Mouse (Mus musculus): ENCODE measurements at regions not wholly inside any gene's neighbourhood (a gene's known extent, or its start where the extent isn't known, plus 50 kb on each side); places are given as distances from the start of the nearest gene placed in this dataset.

DNA sequence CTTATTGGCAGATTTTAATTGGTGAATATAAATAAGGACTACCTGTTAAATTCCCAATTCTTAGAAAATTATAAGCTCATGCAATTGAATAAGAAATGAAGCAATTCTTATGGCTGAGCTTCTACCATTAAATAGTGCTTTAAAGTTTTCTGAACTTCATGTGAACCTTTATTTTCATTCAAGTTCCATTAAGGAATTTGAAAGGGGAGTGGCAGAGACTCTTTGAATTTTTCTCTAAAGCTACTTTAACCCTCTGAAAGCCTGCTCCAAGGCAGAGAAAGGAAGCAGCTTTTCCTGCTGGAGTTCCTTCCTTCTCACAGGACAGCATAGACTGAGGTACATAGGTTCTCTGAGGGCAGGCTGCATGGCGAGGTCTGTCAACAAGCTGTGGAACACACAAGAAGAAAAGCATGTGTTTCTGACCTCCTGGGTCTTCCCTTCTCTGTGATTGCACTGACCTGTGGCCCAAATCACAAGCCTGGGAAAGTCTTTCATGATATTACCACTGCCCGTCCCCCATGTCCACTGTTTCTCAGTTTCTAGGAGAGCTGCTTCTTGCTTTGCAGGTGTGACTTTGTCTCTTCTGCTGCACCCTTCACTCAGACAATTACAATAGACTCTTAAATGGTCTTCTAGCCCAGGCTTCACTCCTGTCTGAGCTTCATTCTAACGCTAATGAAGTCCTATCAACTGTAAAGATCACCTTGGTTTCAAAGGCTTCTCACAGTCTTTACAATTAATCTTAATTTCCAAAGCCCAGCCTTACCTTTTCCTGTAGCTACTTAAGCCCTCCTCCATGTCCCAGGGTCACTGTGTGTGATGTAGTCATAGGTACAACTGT, 211.4 kb downstream of the Klf5 start:
- DNase-seq (ENCODE audit: low spot score): no peak
- intact Hi-C loops (cut with DNase I): no loop called here

DNA sequence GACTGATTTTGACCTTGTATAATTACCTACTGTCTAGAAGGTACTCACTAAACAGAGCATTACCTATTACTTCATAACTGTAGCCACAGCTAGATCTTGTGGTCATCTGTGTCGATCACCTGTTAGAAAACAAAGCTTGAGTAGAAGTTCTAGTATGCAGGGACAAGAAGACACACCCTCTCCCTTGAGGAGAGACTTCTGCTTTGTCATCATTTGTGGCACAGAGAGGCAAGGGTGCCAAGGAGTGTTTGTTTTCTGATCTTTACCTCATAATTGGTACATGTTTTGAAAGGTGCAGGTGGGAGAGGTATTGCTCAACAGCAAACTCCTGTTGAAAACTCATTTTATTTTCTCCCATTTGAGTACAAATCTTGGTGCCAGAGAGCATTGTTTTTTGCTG, 217.0 kb downstream of the Klf5 start:
- intact Hi-C loops (cut with DNase I): no loop called here
- no peak for DNase-seq (ENCODE audit: low spot score)

GRCm38 (mm10) chr14:99516703-99517102, 218.2 kb downstream of the Klf5 start:
- no peak for DNase-seq (ENCODE audit: low spot score)
- intact Hi-C loops (cut with DNase I): no loop called here

DNA sequence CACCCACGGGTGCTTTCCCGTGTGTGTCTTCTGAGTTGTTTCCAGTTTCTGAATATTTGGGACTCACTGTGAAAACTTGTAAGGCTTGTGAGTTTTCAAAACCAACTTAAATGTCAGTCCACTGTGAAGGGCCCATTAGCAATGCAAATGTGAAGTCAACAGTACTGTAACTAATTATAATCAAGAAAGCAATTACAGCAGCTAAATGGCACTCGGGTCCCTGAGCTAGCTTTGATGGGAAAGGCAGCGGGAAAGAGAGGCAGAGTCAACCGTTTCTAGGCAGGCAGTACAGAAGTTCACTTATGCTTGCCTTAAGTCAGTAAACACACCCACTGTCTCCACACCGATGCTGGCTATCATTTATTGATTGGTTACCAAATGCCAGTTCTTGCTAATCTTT, 221.9 kb downstream of the Klf5 start:
- DNase-seq (ENCODE audit: low spot score): no peak
- intact Hi-C loops (cut with DNase I): no loop called here

DNA sequence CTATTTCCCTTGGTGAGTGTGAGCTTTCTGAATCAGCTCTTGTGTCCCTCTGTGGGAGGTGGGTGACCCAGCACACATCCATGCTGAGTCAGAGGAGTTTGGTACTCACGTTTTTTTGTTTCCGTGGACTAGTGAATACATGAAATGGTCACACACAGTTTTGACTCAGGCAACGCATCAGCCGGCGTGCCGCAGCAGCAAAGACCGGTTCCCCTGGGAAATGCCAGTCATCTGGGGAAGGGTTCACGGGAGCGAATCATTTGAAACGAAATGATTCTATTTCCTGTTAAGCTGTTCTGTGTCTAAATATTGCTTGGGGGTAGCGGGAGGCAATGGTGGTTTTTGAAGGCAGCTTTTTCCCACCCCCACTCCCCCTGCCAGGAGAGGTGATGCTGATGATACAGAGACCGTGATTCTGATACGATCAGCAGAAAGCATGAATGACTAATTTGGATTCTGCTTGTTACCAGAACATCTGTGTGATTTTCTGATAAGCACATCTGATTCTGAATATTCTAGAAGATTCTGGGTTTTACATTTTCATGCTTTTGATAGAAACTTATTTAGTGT, 223.5 kb downstream of the Klf5 start:
- intact Hi-C loops (cut with DNase I): no loop called here
- no peak for DNase-seq (ENCODE audit: low spot score)

DNA sequence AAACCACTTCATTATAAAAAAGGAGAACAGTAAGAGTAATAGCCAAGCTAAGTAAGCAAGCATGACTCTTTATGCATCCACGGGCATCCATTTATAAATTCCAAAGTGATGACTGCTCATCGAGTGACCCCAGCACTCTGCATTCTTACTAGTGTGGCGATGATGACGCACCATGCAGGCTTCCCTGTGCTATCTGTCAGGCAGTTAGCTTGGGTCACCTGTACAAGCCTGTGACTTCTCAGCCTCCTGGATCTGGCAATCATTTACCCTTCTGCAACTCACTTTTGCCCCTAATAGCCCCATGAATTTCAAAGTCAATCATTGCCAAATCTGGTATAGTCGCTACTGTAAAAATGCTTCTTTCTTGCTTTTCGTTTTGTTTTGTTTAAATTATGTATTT, 237.3 kb downstream of the Klf5 start:
- intact Hi-C loops (cut with DNase I): no loop called here
- DNase-seq (ENCODE audit: low spot score): no peak

GRCm38 (mm10) chr14:99537286-99537685, 238.8 kb downstream of the Klf5 start:
- no peak for DNase-seq (ENCODE audit: low spot score)
- intact Hi-C loops (cut with DNase I): no loop called here

DNA sequence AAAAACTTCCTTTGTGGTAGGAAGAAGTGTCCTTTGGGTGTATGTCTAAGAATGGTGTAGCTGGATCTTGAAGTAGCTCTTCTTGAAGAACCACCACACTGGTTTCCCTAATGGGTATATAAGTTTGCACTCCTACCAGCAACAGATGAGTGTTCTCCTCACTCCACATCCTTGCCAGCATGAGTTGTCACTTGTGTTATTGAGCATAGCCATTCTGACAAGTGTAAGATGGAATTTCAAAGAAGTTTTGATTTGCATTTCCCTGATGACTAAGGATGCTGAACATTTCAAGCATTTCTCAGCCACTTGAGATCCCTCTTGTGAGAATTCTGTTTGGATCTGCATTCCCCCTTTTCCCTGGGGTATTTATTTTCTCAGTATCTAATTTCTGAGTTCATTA, 243.2 kb downstream of the Klf5 start:
- DNase-seq (ENCODE audit: low spot score): no peak
- intact Hi-C loops (cut with DNase I): no loop called here

- intact Hi-C loops (cut with DNase I): no loop called here
- no peak for DNase-seq (ENCODE audit: low spot score)
Observed at GRCm38 (mm10) chr14:99547931-99548330, 249.4 kb downstream of the Klf5 start.

GRCm38 (mm10) chr14:99548363-99549248, 250.1 kb downstream of the Klf5 start:
- DNase-seq (ENCODE audit: low spot score): no peak
- intact Hi-C loops (cut with DNase I): no loop called here

DNA sequence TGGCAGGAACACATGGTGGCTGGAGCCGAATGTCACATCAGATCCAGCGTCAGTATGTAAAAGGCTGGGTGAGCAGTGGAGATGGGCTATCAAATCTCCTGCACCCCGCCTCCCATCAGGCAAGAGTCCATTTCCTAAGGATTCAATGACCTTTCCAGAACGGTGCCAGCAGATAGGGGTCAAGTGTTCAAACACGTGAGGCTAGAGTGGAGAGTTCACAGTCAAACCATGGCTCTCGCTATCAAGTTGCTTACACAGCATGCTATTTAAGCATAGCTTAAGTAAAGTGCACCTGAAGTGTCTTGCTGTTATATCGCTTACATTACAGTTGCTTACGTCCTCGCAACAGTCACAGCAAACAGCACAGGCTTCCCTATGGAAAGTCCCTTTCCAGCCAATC, 265.5 kb downstream of the Klf5 start:
- DNase-seq (ENCODE audit: low spot score): no peak
- intact Hi-C loops (cut with DNase I): no loop called here

- intact Hi-C loops (cut with DNase I): no loop called here
- no peak for DNase-seq (ENCODE audit: low spot score)
Observed at GRCm38 (mm10) chr14:99574146-99574545, 275.7 kb downstream of the Klf5 start.

DNA sequence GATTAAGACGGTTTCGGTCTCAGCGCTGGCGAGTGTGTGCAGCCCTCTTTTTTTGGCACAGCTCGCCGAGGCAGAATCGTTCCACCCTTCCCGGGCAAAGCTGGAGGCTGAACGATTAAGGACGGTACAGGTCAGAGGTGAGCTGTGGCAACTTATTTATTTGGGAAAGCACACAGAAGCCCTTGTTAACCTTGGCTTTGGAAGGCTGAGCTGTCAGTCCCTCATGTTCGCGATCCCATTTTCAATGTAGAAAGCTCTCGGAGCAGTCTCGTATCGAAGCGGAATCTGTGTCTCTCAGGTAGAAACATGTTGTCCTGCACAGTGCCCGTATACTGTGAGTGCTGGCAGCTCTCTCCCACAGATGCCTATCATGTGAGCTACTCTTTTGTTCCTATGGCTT, 280.2 kb downstream of the Klf5 start:
- no peak for DNase-seq (ENCODE audit: low spot score)

GRCm38 (mm10) chr14:99579271-99579759, 280.8 kb downstream of the Klf5 start:
- no peak for DNase-seq (ENCODE audit: low spot score)
- intact Hi-C loops (cut with DNase I): no loop called here

More for the DNA sequence above, 280.2 kb downstream of the Klf5 start:
- intact Hi-C loops (cut with DNase I): no loop called here

- DNase-seq (ENCODE audit: low spot score): no peak
- intact Hi-C loops (cut with DNase I): no loop called here
Observed at GRCm38 (mm10) chr14:99579765-99580266, 281.3 kb downstream of the Klf5 start.

DNA sequence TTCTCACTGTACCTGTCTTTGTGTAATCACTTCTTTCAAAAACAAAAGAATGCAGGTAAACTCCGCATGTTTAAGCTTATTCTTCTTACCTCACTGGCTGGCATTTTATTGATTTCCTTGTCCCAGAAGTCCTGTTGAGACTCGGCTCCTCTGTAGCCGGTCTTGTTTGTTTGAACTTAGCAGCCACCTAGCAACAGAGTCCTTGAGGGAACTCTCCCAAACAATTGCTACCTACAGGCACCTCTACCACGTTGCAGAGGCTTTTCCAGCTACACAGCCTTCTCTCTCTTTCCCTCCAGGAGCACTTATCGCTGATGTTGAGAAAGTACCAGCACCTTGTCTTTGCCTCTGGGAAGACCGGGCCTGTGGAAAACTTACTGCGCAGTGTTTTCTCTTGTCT, 285.7 kb downstream of the Klf5 start:
- no peak for DNase-seq (ENCODE audit: low spot score)
- intact Hi-C loops (cut with DNase I): no loop called here

GRCm38 (mm10) chr14:99586029-99586428, 287.5 kb downstream of the Klf5 start:
- intact Hi-C loops (cut with DNase I): no loop called here
- no peak for DNase-seq (ENCODE audit: low spot score)

DNA sequence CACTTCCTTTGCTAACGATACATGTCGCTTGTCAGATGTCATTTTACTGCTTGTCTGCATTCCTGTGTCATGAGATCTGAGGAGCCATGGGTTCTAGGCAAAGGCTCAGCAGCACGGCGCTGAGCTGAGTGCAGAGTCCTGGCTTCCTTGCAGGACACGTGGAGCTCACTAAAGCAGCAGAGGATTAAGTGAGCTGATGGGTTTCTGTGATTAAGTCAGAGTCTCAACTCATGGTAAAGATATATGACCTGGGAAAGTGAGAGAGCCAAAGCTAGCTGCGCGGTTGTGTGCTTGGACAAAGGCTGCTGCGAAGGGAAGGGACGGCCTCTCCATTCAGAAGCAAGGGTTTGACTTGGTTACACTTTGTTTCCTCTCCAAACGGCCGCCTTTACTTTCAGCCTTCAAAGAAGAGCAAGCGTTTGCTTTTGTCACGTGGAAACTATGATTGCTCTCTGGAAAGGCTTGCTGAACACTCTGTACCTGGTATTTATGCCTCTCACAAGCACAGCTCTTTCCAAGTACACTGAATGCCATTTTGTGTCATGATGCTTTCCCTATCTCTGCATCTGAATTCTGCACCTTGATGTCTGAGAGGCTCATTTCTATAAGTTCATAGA, 292.5 kb downstream of the Klf5 start:
- intact Hi-C loops (cut with DNase I): no loop called here
- no peak for DNase-seq (ENCODE audit: low spot score)

GRCm38 (mm10) chr14:99592922-99593321, 294.4 kb downstream of the Klf5 start:
- no peak for DNase-seq (ENCODE audit: low spot score)

GRCm38 (mm10) chr14:99593864-99594263, 295.4 kb downstream of the Klf5 start:
- intact Hi-C loops (cut with DNase I): no loop called here
- DNase-seq (ENCODE audit: low spot score): no peak

More at GRCm38 (mm10) chr14:99592922-99593321, 294.4 kb downstream of the Klf5 start:
- intact Hi-C loops (cut with DNase I): no loop called here
